Mouse (Mus musculus) E14TG2a.4 (cell line): ENCODE measurements at regions not wholly inside any gene's neighbourhood (a gene's known extent, or its start where the extent isn't known, plus 50 kb on each side); places are given as distances from the start of the nearest gene placed in this dataset.

Experiments used
- CTCF ChIP-seq: conservative IDR thresholded peaks from 2 replicates; pipeline ENCODE4 v1.5.1; 2014; ENCODE audit warnings: low read length
- POU5F1 ChIP-seq: IDR thresholded peaks from 2 replicates; pipeline ENCODE4 v1.6.1; 2014; ENCODE audit warnings: low read length, borderline replicate concordance

- no peak for TF ChIP-seq CTCF
- TF ChIP-seq POU5F1, result no peak
Measured at GRCm38 (mm10) chr8:10798444-10798843, 209.8 kb downstream of the Irs2 start.
